27 mouse cellular contexts compared by ENCODE assay signal in the genomic region with DNA sequence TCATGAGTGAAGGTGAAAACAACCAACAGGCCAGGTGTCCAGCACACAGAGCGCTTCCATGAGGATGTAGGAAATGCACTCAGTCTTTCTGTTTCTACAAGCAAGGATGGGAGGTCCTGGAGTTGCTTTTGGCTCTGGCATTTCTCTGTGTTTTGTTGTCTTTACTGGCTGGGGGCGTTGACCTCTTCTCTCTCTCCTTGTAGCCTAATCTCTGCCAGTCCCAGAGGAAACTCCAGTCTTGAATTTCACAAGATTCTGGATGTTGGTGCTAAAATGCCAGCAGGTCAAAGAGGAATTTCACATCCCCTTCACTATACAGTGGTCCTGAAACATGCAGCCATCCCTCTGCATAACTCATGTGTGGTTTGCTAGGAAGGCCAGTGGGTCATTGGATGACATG. TPM values are rescaled to one million over a fixed set of nuclear protein-coding genes. Genes with fewer than 3 reads are reported as not detected.
DNase-seq lines count a peak whose midpoint lies in the region; ATAC-seq and TF ChIP-seq lines count a peak whose summit lies in the region.
"Had no signal": no experiment of that assay in that cellular context is flagged by ENCODE, and none has a peak within 500 bp of the region (broad histone marks: within the 10 kb centered on the region; RNA-seq: fewer than 3 reads in every experiment).

No protein-coding gene starts in this region.

- intact Hi-C loops in heart, postnatal 10 days (cut with DNase I), result no loop called here

- no peaks in the 10 kb centered on the region for H3K27me3 ChIP-seq in heart, embryonic 12.5 days (replicated peaks)
- no peaks in the 10 kb centered on the region for H3K27me3 ChIP-seq in intestine, embryonic 16.5 days (replicated peaks; ENCODE audit: control insufficient read depth, insufficient read depth, low read length)
- no peaks in the 10 kb centered on the region for H3K27me3 ChIP-seq in midbrain, postnatal 0 days (ENCODE audit: insufficient read depth, low read length)
- H3K27me3 ChIP-seq: embryonic facial prominence, embryonic 13.5 days; embryonic facial prominence, embryonic 15.5 days; forebrain, embryonic 12.5 days had no signal

- peak; percentile 45; the same call in 1 of the 2 replicates for ATAC-seq in heart, embryonic 12.5 days (ENCODE audit: insufficient number of reproducible peaks, low FRiP score)
- ATAC-seq in intestine, embryonic 16.5 days, result no peak
- no peak for ATAC-seq in midbrain, postnatal 0 days (ENCODE audit: low FRiP score)
- ATAC-seq: forebrain, embryonic 14.5 days; forebrain, embryonic 16.5 days had no signal

- WGBS in heart, embryonic 12.5 days, result 58% methylated on average over 2 of the region's 2 CpGs
- 58% methylated on average over 2 of the region's 2 CpGs for WGBS in intestine, embryonic 16.5 days
- 82% methylated on average over 2 of the region's 2 CpGs for WGBS in midbrain, postnatal 0 days

- no peak overlapping the region for H3K27ac ChIP-seq in heart, embryonic 12.5 days (ENCODE audit: poor library complexity, severe bottlenecking)
- peak overlapping the region; percentile 84 for H3K27ac ChIP-seq in brown adipose tissue, adult 24 weeks (replicated peaks; ENCODE audit: low read depth, low read length)
- H3K27ac ChIP-seq in intestine, embryonic 16.5 days (ENCODE audit: low read length), result no peak overlapping the region
- H3K27ac ChIP-seq in midbrain, postnatal 0 days (ENCODE audit: low read depth, low read length), result no peak overlapping the region
- H3K27ac ChIP-seq: embryonic facial prominence, embryonic 13.5 days; embryonic facial prominence, embryonic 15.5 days; forebrain, embryonic 10.5 days; forebrain, embryonic 12.5 days had no signal

- TF ChIP-seq CTCF in midbrain, postnatal 0 days (IDR thresholded peaks at IDR 0.05), result no peak

- H3K9ac ChIP-seq in heart, embryonic 12.5 days, result no peak overlapping the region
- H3K9ac ChIP-seq in intestine, embryonic 16.5 days (ENCODE audit: low read depth, low read length), result no peak overlapping the region
- no peak overlapping the region for H3K9ac ChIP-seq in midbrain, postnatal 0 days (replicated peaks; ENCODE audit: low read length, poor library complexity, severe bottlenecking)
- H3K9ac ChIP-seq: embryonic facial prominence, embryonic 13.5 days; embryonic facial prominence, embryonic 15.5 days; forebrain, embryonic 12.5 days had no signal

- no peaks in the 10 kb centered on the region for H3K36me3 ChIP-seq in heart, embryonic 12.5 days
- no peaks in the 10 kb centered on the region for H3K36me3 ChIP-seq in intestine, embryonic 16.5 days (ENCODE audit: control insufficient read depth, insufficient read depth, low read length)
- no peaks in the 10 kb centered on the region for H3K36me3 ChIP-seq in midbrain, postnatal 0 days (ENCODE audit: insufficient read depth, low read length)
- H3K36me3 ChIP-seq: embryonic facial prominence, embryonic 13.5 days; embryonic facial prominence, embryonic 15.5 days; forebrain, embryonic 10.5 days; forebrain, embryonic 12.5 days had no signal

- DNase-seq in heart, postnatal 10 days, result no peak
- DNase-seq in adipocyte (ENCODE audit: low spot score), result peak; percentile 85
- no peak for DNase-seq in midbrain, postnatal 0 days (ENCODE audit: low spot score)
- DNase-seq: adrenal gland, adult 8-10 months; adrenal gland, postnatal 14 days; adrenal gland, postnatal 36 days; cerebellum, adult 11 months; cerebellum, adult 18-20 months; cerebellum, adult 8-10 months; cerebellum, adult 9-11 months; cerebellum, postnatal 14 days; cerebellum, postnatal 36 days; embryo, embryonic 11 days had no signal

- H3K4me3 ChIP-seq in heart, embryonic 12.5 days, result no peak overlapping the region
- H3K4me3 ChIP-seq in brown adipose tissue, adult 24 weeks (ENCODE audit: insufficient read depth, low read depth, low read length), result peak overlapping the region; percentile 65
- H3K4me3 ChIP-seq in intestine, embryonic 16.5 days (ENCODE audit: low read length), result no peak overlapping the region
- H3K4me3 ChIP-seq in midbrain, postnatal 0 days (ENCODE audit: low read depth, low read length), result no peak overlapping the region
- H3K4me3 ChIP-seq: embryonic facial prominence, embryonic 13.5 days; embryonic facial prominence, embryonic 15.5 days; erythroblast, embryonic 14.5 days; forebrain, embryonic 10.5 days; forebrain, embryonic 12.5 days had no signal

- no peaks in the 10 kb centered on the region for H3K9me3 ChIP-seq in heart, embryonic 12.5 days (replicated peaks)
- no peaks in the 10 kb centered on the region for H3K9me3 ChIP-seq in intestine, embryonic 16.5 days (ENCODE audit: control insufficient read depth, low read length)
- no peaks in the 10 kb centered on the region for H3K9me3 ChIP-seq in midbrain, postnatal 0 days (ENCODE audit: low read length)
- H3K9me3 ChIP-seq: embryonic facial prominence, embryonic 13.5 days; embryonic facial prominence, embryonic 15.5 days; forebrain, embryonic 10.5 days; forebrain, embryonic 12.5 days had no signal

- H3K4me1 ChIP-seq in heart, embryonic 12.5 days (replicated peaks), result peaks cover 22% of the 10 kb centered on the region
- peaks cover 10% of the 10 kb centered on the region for H3K4me1 ChIP-seq in brown adipose tissue, adult 24 weeks (ENCODE audit: control insufficient read depth, insufficient read depth, insufficient read length, low read length)
- no peaks in the 10 kb centered on the region for H3K4me1 ChIP-seq in intestine, embryonic 16.5 days (ENCODE audit: control insufficient read depth, insufficient read depth, low read length)
- H3K4me1 ChIP-seq in midbrain, postnatal 0 days (ENCODE audit: insufficient read depth, low read length), result no peaks in the 10 kb centered on the region
- H3K4me1 ChIP-seq: embryonic facial prominence, embryonic 13.5 days; embryonic facial prominence, embryonic 15.5 days; forebrain, embryonic 10.5 days; forebrain, embryonic 12.5 days had no signal

- H3K4me2 ChIP-seq in heart, embryonic 12.5 days, result no peak overlapping the region
- no peak overlapping the region for H3K4me2 ChIP-seq in intestine, embryonic 16.5 days (ENCODE audit: low read depth, low read length)
- H3K4me2 ChIP-seq in midbrain, postnatal 0 days (ENCODE audit: low read depth, low read length, poor library complexity, severe bottlenecking), result no peak overlapping the region
- H3K4me2 ChIP-seq: embryonic facial prominence, embryonic 13.5 days; embryonic facial prominence, embryonic 15.5 days; forebrain, embryonic 12.5 days had no signal

RNA-seq across cellular contexts. Expression of gene Adipoq, which starts 2.6 kb away (rescaled TPM):
- polyA plus RNA-seq in heart, embryonic 12.5 days (2016; fragmentation: Nextera tagmentation; extraction: Ambion mirVana), result 0.18 TPM in 1 of 2 replicates, not detected in the other
- total RNA-seq in heart, postnatal 10 days (2021), result 10 to 100 TPM; 12.9 to 37.4 TPM
- 1,590 and 1,771 TPM in 2 replicates for polyA plus RNA-seq in brown adipose tissue, adult 24 weeks (2012; ENCODE audit: insufficient read depth, insufficient read length, missing spikeins)
- not detected in 2 replicates for polyA plus RNA-seq in intestine, embryonic 16.5 days (2015; fragmentation: Nextera tagmentation; extraction: Ambion mirVana)
- not detected in 2 replicates for total RNA-seq in midbrain, postnatal 0 days (2014; rRNA removed)
- not detected in 2 replicates for polyA plus RNA-seq in midbrain, postnatal 0 days (2015; fragmentation: Nextera tagmentation; extraction: Ambion mirVana)
- total RNA-seq: common myeloid progenitor, adult 5-6 weeks; MEL had no signal
- polyA plus RNA-seq: C2C12; embryonic facial prominence, embryonic 11.5 days; embryonic facial prominence, embryonic 13.5 days; erythroblast, embryonic 14.5 days; forebrain, embryonic 10.5 days; forebrain, embryonic 12.5 days; forebrain, embryonic 14.5 days; forebrain, embryonic 16.5 days had no signal

RNA-seq across cellular contexts. Expression of gene Rfc4, which starts 21.4 kb away (rescaled TPM):
- polyA plus RNA-seq in heart, embryonic 12.5 days (2016; fragmentation: Nextera tagmentation; extraction: Ambion mirVana), result 95.0 and 106 TPM in 2 replicates
- 10 to 100 TPM; 14.5 to 15.8 TPM for total RNA-seq in heart, postnatal 10 days (2021)
- 13.8 and 15.6 TPM in 2 replicates for polyA plus RNA-seq in brown adipose tissue, adult 24 weeks (2012; ENCODE audit: insufficient read depth, insufficient read length, missing spikeins)
- polyA plus RNA-seq in intestine, embryonic 16.5 days (2015; fragmentation: Nextera tagmentation; extraction: Ambion mirVana), result 88.3 and 107 TPM in 2 replicates
- total RNA-seq in midbrain, postnatal 0 days (2014; rRNA removed), result 8.6 and 10.0 TPM in 2 replicates
- 20.4 and 22.6 TPM in 2 replicates for polyA plus RNA-seq in midbrain, postnatal 0 days (2015; fragmentation: Nextera tagmentation; extraction: Ambion mirVana)

RNA-seq across cellular contexts. Expression of gene Eif4a2, which starts 41.7 kb away (rescaled TPM):
- 195 and 209 TPM in 2 replicates for polyA plus RNA-seq in heart, embryonic 12.5 days (2016; fragmentation: Nextera tagmentation; extraction: Ambion mirVana)
- total RNA-seq in heart, postnatal 10 days (2021), result 100 to 1,000 TPM; 228 to 269 TPM
- polyA plus RNA-seq in brown adipose tissue, adult 24 weeks (2012; ENCODE audit: insufficient read depth, insufficient read length, missing spikeins), result 287 and 288 TPM in 2 replicates
- 193 TPM in 2 replicates for polyA plus RNA-seq in intestine, embryonic 16.5 days (2015; fragmentation: Nextera tagmentation; extraction: Ambion mirVana)
- total RNA-seq in midbrain, postnatal 0 days (2014; rRNA removed), result 647 and 778 TPM in 2 replicates
- 291 and 295 TPM in 2 replicates for polyA plus RNA-seq in midbrain, postnatal 0 days (2015; fragmentation: Nextera tagmentation; extraction: Ambion mirVana)

Comparison
In these comparisons a context has a peak if more than half of its experiments do, and no peak if none do; other contexts are left out.
1. RNA of gene Adipoq, which starts 2.6 kb away (polyA plus RNA-seq): 1,590 to 1,771 TPM in brown adipose tissue, adult 24 weeks; 0.18 TPM in heart, embryonic 12.5 days, not detected in midbrain, postnatal 0 days and not detected in intestine, embryonic 16.5 days; every median in the first group is over 1,000 times any median in the second.